Mouse (Mus musculus) spleen, adult 12 weeks (tissue): ENCODE results near the gene Krt8.
"Not testable (repeated sequence)": the region's sequence is repeated elsewhere in the genome, so short reads cannot be mapped to it uniquely, and the experiment has no call there.

ENCODE experiments used
- DNase-seq: peaks from one replicate; pipeline ENCODE4 v3.0.0; 2022; ENCODE audit warnings: low spot score

The Krt8 gene

DNA sequence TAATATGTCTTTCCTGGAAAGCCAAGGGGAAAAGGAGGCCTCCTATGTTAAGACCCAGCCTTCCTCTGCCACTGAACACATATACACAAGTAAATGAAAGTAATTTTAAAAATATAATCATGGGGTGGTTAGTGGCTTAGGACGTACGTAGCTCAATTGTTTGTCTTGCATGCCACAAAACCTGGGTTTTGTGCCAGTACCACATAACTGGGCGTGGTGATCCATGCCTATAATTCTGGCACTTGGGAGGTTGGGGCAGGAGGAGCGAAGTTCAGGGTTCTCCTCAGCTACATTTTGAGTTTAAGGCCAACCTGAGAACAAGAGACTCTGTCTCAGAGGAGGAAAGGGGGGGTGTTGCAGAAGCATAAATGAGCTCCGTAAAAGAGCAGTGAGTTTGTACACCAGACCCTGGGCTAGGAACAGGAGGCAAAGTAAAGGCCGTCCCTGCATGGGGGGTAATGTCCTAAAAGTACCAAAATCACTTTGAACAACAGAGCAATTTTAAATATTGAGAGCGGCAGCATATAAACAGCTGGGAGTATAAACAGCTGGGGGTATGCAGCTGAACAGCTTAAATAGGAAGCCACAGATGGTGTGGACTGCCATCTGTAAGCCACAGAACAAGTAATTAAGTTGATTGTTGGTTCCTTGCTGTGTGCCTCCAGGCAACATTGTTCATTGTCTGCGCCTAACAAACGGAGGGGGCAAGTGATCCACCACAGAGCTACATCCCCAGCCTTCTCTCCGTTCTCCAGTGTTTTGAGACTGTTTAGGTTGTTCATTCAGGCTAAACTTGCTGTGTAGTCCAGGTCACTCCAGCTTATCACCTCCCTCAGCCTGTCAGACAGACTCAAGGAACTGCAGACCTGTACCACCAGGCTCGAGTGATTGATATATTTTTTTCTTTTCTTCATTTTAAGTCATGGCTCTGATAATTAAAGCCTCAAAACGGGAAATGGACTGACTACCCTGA lies 3.1 kb upstream of the Krt8 start:
- no peak for DNase-seq

DNA sequence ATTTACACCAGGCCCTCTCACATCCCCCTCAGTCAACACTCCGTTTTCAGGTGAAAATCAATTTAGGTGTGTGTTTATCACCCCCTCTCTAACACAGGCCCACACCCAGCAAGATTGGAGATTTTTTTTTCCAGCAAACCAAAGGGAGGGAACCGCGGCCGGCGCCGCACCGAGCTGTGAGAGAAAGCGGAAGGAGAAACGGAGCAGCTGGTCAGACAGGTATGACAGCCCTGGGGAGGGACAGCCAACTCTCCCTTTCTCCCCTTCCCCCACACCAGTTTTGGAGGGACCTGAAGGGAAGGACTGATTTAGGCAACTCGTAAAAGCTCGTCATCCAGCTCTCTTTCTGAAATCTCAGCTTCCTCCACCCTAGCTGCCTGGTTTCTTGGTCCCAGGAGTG lies 2.0 kb upstream of the Krt8 start:
- DNase-seq, result no peak

DNA sequence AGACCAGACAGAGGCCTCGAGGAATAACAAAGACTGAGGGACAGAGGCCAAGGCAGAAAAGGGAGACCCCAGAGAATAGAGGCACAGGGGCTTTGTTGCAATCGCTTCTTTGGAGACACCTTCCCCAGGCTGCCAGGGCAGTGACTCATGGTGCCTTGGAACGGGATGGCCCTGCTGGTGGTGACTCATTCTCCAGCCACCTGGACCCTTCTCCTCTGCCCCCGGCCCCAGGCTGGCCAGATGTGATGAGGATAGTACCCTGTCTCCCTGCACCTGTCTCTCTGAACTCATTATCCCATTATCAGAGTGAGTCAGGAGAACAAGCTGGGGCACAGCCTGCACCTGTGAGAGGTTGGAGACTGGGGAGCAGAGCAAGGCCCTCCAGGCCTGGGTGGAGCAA lies 1.0 kb upstream of the Krt8 start:
- no peak for DNase-seq

DNA sequence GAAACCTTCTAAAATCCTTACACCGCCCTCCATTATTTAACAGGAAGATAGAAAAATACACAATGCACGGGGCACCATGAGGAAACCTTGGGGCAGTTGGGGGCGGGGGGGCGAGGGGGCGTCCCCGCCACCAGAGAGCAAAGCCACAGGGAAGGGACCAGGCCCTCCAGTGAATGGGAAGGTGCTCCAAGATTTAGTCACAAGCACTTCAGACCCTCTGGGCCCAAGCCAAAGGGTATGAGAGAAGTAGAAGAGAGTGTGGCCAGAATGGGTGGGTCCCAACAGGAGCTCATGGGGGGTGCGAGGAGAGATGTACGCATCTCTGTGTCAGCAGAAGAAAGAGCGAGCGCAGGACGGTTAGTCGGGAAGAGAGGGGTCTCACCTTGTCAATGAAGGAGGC lies 766 bp downstream of the Krt8 start:
- DNase-seq, result no peak

DNA sequence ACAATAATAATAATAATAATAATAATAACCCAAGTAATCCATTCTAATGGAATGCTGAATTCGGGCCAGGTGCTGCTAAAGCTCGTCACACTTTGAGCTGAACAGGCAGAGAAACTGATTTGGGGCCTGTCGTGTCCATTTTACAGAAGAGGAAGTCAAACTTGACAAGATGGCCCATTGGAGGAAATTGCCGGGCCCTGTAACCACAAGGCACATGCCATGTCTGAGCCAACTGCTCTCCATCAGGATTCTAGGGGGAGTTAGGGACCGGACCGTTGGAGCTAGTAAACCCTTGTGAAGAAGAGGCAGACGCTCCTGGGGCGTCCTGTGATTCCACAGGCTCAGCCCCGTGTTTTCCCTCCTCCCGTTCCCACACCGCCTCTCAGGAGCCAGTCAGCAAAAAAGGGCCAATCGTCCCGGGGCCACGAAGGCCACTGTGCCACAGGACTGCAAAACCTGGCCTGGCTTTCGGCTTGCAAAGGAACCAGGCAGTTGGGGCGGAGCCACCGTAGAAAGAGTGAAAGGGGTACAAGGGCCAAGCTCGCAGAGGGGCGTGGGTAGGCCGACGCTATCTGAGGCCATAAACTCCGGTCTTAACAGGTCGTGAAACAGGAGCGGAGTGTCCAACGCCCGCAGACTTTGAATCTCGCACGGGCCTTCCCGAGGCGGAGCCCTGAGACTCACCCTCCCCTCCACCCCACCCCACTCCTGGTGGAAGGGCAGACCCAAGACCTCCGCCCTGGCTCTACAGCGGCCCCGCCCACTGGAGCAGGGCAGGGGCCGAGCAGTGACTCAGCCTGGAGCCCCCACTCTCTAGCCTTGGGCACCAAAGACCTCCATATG lies 1.4 kb downstream of the Krt8 start:
- no peak for DNase-seq

DNA sequence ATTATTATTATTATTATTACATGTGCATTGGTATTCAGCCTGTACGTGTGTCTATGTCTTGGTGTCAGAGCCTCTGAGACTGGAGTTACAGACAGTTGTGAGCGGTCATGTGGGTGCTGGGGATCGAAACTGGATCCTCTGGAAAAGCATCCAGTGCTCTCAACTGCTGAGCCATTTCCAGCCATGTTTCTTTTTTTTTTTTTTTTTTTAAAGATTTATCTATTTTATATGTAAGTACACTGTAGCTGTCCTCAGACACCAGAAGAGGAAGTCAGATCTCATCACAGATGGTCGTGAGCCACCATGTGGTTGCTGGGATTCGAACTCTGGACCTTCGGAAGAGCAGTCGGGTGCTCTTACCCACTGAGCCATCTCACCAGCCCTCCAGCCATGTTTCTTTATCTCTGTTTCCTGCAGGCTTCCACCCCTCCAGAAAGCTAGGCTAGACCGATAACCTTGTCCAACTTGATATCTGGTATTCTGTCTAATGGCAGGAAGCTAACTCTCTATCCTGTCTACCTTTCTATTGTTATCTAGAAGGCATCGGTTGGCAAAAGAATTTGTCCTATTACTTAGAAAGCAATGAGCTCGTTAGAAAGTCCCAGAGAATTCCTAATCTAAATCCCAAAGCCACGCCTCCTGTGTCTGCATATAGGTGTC lies 4.5 kb downstream of the Krt8 start:
- no peak for DNase-seq

DNA sequence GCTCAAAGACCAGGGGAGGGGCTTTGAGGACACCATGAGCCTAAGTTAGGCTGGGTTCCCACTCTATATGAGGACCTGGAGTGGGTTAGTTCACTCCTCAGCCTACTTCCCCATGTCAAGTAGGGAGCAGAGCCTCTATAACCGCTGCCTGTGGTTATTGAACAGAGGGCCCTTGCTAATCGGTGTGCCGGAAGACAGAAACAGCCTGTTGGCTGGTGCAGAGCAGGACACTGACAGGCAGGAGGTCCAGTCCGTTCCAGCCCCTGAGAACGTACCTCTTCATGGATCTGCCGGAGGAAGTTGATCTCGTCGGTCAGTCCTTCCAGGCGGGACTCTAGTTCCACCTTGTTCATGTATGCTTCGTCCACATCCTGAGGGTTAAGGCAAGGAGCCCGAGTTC lies 5.1 kb downstream of the Krt8 start:
- DNase-seq, result no peak

DNA sequence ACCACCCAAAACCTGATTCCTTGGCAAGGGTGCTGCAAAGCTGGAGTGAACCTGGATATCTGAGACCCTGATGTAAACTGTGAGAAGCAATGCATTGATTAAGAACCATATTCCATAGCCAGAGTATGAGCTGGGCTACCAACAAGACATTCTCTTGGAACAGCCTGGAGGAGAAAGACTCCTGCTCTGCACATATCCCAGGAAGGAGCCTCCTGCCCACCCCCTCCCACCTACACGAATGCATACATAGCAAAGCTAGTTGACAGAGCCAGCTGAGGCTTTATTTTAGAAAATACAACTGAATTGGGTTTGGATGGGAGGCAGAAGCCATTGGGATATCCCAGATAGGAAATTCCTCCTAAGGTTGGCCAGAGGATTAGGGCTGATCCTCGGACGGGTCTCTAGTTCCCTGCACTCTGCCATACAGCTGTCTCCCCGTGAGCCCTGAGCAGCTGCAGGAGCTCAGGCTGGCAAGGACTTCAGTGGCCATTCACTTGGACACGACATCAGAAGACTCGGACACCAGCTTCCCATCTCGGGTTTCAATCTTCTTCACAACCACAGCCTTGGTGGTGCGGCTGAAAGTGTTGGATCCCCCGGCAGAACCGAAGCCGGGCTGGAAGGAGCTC lies 7.7 kb downstream of the Krt8 start:
- not testable (repeated sequence) for DNase-seq

DNA sequence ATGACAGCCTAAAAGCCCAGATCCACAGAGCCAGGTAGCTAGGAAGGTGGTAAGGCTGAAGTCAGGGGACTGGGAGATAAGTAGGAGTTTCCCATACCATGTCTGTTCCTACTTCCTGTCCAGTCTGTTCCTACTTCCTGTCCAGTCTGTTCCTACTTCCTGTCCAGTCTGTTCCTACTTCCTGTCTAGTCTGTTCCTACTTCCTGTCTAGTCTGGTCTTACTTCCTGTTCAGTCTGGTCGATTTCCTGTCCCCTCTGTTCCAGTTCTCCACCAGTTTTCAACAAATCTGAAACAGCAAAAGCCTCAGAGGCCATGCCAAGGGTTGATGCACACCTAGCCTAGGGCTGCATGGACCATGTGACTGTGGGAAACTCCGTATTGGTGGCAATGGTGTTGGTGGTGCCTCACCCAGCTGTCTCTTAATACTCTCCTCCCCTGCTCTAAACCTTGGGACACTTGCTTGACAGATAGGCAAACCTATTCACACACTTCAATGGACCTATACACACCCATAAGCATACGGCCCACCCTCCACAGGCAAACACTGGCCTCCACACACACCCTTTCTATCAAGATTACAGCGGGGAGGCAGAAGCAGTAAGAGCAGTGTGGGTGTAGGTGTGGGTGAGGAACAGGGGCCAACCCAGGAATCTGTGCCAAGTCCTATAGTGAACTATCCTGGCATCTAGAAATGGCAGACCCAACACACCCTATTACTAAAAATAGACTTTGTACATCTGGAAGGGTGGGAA lies 8.6 kb downstream of the Krt8 start:
- no peak for DNase-seq

DNA sequence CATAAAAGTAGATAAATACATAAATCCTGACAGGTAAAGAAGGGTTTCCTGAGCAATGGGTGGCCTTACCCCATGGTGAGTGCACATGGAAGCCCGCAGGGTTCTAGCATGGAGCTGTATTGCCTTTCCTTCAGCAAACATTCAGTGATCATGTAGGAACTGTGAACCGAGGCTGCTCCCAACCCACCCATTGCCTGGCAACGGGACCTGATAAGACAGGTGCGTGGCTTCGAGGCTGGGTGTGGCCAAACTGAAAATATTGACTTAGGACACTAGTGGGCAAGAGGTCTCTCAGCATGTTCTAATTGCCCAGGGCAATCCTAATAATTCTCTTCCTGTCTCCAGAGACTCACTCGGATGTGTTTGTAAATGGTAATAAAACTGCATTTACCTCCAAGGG lies 9.9 kb downstream of the Krt8 start:
- no peak for DNase-seq

DNA sequence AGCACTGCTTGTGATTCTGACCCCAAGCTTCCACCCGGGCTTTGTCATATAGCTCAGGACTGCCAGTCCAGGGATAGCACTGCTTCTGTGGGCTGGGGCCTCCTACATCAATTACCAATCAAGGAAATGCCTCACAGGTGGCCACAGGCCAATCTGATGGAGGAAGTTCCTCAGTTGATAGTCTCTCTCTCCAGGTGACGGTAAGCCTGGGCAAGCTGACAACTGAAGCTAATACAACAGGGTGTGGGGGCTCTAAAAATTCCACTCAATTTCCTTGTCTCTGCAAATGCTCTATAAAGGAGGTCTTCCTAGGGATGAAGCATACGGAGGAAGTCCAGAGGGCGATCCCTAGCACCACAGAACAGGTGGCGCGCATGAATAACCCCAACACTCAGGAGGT lies 13.3 kb downstream of the Krt8 start:
- no peak for DNase-seq

DNA sequence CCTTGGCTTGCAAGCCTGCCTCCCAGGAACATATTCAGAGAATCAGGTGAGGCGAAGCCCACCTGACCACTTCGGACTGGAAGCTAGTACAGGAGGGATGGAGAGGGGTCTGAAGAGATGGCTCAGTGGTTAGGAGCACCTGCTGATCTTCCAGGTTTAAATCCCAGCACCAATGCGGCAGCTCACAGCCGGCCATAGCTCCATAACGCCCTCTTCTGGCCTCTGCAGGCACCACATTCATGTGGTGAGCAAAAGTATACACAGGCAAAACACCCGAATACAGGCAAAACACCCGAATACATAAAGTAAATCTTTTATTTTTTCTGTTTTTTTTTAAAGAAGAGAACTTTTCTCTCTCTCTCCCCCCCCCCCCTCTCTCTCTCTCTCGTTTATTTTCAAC lies 15.6 kb downstream of the Krt8 start:
- no peak for DNase-seq

DNA sequence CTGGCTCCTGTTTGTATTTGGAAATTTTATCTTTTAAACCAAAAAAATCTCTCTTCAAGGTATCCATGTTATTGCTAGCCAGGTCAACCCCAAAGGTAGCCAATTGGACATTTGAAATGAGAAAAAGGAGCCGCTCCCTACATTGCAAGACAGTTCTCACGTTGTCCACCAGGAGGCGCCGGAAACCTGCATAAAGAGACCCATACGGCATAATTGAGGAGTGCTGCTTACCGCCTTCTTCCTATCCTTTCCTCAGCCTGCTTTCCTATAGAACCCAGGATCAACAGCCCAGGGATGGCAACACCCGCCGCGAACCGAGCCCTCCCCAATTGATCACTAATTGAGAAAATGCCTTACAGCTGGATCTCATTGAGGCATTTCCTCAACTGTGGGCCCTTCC lies 16.2 kb downstream of the Krt8 start:
- peak; percentile 66 for DNase-seq

DNA sequence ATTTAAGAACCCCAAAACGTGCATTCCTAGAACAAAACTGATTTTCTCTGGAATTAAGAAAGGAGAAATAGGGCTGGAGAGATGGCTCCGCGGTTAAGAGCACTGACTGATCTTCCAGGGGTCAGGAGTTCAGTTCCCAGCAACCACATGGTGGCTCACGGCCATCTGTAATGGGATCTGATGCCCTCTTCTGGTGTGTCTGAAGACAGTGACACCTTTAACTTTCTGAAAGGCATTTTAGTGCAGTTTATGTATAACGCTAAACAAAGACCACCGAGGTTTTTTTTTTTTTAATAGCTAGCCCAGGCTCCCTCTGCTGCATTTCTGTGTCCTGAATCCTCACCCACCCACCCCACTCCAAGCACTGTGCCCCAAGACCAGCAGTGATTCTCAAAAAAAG lies 19.5 kb downstream of the Krt8 start:
- no peak for DNase-seq

DNA sequence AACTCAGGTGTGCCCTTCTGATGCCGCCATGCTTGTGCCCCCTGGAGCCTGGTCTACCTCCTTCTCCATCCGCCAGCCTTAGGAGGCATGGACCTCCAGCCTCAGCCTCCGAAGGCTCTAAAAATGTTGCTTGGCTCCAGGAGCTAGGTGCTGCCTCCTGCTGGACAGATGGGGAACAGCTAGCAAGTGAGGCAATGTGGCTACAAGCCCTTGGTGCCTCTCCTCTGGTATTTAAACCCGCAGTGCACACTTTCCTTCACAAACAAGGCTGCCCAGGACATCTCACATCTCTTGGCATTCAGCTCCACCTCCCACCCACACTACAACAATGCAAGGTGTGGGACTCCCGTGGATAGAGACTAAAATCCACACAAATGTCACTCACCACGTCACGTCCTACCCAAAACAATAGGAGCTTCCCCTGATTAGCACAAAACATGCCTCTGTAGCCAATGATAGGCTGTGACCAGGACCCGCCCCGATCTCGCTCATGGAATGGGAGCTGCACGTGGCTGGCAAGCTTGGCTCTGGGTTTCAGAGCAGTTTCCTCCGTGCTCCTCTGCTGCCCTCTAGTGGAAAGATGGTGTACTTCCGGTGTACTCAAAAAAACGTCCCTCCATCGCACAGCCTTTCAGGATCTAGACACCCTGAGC lies 20.2 kb downstream of the Krt8 start:
- peak; percentile 77 for DNase-seq

DNA sequence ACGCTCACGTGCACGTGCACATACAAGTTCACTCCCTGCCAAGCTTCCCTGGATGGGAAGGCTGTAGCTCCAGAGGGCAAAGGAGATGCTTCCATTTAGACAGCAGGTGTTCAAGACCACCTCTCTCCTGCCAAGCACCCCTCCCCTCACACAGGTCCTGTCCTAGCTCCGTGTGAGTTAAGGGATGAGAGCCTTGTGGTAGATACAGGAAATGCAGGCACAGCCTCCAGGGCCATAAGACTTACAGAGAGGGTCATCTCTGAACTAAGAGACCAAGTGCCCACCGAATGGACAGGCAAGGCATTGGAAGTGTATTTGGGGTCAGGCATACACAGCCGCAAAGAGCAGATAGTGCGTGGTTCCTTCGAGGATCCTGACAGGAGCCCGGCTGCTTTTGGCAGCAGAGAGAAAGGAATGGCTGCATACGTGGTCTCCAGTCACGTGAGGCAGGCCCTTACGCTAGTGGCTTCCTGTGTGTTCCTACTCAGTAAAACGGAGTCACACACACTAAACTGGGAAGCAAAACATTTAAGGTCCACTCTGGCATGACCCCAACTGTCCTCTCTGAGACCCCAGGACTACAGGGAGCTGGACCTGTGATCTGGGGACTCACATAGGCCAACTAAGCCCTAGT lies 20.9 kb downstream of the Krt8 start:
- no peak for DNase-seq

DNA sequence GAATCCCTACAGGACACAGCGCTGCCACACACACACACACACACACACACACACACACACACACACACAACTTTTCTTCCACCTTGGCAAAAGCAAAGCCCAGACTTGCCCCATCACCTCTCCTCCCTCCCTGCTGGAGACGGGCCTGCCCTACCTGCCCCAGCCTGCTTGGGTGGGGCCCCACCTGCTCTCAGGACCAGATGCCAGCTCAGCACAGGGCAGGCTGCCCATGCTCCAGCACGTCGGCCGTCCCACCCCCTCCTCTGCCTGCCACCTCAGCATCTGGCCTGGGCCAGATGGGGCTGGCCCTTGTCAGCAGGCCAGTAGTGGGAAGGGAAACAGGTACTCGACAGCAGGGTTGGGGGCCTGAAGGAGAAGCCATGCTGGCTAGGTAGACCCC lies 23.4 kb downstream of the Krt8 start:
- DNase-seq, result no peak

DNA sequence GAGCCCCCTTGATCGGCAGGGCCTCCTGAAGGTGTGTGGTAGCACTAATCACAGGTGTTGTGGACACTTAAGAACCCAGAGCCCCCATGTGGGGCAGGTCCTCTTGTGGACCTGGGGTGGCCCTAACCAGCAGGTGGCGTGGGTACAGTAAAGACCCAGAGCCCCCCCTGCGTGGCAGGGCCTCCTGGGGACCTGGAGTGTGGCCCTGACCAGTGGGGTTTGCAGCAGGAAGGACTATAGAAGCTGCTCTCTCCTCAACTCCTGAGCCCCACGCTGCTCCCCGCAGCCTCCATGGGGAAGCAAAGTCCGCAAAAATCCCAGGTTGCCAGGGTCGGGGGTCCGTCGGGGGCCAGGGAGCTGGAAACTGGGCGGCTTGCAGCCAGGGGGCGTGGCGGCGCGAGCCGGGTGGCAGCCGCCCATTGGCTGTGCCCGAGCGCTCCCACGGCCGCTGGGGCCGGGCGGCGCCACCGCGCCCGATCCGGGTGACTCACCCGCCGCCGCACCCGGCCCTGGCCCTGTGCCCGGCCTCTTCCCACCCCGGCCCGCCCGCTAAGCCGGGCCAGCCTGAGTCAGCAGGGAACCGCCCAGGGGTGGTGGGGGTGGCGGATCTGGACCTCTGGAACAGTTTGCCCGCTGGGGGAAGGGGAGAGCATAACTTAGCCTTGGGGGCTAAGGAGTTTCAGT lies 27.1 kb downstream of the Krt8 start:
- DNase-seq, result peak; percentile 84

DNA sequence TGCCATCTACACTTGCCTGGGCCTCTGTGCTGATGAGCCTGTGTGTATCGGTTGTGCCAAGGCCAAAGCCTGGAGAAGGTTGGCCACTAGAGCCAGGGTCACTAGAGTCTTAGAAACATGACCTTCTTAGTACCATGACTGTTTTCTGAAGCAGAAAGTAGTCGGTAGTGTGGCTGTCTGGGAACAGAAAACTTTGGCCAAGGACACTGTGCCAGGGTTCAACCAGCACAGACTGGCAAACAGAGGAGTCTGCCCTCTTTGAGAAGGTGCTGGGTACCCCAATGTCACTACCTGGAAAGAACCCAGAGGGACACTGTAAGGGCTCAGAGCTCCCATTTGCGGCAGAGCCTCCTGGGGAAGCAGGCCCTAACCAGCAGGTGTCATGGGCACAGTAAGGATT lies 27.6 kb downstream of the Krt8 start:
- DNase-seq, result no peak

DNA sequence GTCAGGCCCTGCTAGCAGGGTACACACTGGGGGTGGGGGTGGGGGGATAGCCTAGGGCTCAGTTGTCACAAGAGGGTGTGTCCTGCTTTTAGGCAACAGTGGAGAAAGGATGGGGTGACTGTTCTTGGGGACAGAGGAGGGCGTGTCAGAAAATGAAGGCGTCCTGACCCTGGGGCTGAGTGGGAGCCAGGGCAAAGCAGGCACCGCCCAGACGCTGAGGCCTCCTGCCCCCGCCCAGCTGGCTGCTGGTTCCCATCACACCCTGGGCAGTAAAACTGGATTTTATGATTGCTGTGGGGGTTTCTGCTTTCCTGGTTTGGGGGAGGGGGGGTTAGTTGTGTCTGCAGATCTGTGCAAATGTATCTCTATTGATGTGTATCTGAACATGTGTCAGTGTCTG lies 28.3 kb downstream of the Krt8 start:
- DNase-seq, result peak; percentile 42
